Mouse (Mus musculus): ENCODE measurements around the gene Osgin1.

- TF ChIP-seq POLR2A (IDR thresholded peaks at IDR 0.05; ENCODE audit: insufficient read depth, low read length): no peak
- TF ChIP-seq EP300 (IDR thresholded peaks at IDR 0.05; ENCODE audit: insufficient read depth, low read depth, low read length): no peak
These were observed 30.0 kb upstream of the Osgin1 start for GRCm38 (mm10) chr8:119403912-119404311.
